Mouse (Mus musculus) testis, postnatal 10 days (tissue): Measurements from ENCODE around the gene D430041D05Rik.

Experiments used
- DNase-seq: peaks from one replicate; pipeline ENCODE4 v3.0.0; 2021; ENCODE audit warnings: low spot score

Gene D430041D05Rik

DNA sequence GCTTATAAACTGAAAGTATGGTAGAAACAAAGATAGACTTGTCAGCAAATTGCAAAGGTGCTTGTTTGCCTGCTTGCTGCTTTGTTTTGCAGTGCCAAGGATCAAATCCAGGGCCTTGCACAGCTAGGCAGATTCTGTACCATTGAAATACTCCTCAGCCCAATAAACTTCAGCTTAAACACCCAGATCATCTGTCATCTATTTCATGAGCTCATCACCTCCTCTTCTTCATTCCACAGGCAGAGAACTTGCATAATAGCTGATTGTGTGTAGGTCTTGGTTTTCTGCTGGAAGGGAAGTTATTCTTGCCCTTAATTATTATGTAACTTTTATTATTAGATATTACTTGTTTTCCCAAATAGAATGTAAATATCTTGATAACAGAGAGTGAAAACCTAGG lies 73.2 kb downstream of the D430041D05Rik start:
- no peak for DNase-seq

DNA sequence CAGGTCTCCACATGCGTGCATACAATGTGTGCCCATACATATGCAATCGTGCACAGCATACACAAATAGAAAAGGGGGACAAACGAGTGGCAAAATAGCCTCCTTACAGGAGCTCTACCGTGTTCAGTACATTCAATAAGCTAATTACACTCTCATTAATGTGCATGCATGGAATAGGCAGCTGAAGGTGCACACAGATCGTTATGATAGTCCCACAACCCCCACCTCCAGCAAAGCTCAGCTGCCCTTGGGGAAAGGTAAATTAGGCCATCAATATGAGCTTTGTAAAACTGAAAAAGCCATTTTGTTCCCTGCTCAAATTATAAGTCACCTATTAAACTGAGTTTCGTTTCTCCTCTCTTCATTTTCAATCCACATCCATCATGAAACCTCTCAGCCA lies 75.0 kb downstream of the D430041D05Rik start:
- DNase-seq, result no peak

DNA sequence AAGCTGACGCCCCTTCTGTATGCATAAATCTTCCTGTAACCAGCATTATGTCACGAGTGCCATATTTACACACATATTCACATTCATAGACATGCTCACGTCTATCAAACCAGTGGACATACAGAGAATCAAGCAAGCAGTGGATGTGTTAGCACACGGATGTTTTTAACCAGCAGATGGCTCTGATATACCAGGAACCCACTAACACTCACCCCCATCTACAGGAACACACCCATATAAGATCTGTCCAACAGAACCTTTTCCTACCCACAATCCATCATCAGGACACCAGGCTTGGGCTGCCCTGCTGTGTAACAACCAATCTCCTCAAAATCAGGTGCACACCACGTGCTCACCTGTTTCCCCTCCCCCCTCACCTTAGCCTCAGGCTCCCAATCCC lies 76.9 kb downstream of the D430041D05Rik start:
- no peak for DNase-seq

- no peak for DNase-seq
These were observed 78.1 kb downstream of the D430041D05Rik start for GRCm38 (mm10) chr2:104332707-104333106.

- no peak for DNase-seq
These were observed 79.6 kb downstream of the D430041D05Rik start for GRCm38 (mm10) chr2:104331261-104331660.

GRCm38 (mm10) chr2:104327116-104327794 lies 83.6 kb downstream of the D430041D05Rik start:
- DNase-seq, result no peak

DNA sequence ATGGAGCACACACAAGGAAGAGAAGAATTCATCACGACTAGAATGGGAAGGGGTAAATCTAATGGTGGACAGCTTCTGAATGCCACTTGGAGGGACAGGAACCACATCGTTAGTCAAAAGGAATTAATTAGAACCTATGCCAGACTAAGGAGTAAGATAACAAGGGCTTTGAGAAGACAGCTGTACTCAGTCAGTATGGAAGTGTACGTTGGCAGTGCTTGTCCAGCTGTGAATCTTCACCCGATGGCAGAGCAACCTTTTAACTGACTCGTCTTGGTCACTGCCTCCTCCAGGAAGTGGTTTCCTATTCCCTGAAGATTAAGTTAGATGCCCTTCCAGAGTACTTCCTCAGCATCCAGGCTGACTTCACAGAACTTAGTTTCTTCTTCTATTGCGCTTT lies 87.0 kb downstream of the D430041D05Rik start:
- DNase-seq, result no peak

- no peak for DNase-seq
These were observed 87.5 kb downstream of the D430041D05Rik start for GRCm38 (mm10) chr2:104323351-104323750.

DNA sequence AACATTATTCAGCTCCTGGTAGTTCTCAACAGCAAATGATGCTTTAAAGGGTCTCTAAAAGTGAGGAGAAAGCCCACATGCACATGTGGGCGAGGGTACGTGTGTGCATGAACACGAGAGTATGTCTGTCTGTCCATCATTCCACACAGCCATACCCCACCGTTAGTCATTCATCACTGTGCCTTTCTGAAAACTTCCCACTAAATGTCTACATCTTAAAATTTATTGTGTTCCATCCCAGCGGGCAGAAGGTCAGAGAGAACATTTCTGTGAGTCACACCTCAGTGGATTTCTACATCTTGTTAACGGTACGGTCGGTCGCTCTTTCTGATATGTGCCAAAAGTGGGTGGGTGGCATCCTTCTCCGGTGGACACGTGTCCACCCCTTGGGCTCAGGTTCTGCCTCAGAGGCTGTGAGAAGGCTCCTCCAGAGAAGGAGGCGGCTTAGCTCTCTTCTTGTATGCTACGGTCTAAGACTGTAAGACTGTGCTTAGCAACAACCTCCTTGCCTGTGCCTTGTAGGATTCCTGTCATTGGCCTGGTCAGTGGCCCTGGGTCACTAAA lies 90.7 kb downstream of the D430041D05Rik start:
- no peak for DNase-seq

DNA sequence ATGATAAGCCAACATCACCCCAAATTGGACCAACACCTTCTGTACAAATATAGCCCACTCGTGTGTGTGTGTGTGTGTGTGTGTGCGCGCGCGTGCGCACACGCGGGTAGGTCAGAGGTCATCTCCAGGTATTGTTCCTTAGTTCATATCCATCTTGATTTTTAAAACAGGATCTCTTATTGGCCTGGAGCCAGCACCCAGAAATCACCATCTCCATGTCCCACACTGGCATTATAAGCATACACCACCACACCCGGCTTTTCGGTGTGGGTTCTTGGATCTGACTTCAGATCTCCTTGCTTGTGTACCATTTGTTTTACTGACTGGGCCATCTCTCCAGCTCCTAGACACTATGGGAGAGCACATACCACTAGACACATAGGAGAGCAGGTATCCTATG lies 91.4 kb downstream of the D430041D05Rik start:
- no peak for DNase-seq

DNA sequence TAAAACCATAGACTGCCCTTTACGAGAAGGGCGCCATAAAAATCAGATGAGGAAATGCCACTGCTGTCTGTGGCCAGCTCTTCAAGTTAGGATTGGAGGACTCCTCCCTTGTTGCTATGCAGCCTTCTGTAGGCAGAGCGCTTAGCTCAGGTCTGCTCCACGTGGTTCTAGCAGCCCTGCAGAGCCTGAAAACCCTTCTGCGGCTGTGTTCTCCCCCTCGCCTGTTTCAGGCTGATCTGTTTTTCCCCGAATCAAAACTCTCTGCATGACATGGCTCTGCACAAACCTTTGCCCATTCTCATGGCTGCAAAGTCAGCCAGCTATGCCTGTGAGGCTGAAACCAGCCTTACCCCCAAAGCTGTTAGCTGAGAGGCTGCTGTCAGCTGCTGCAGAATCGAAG lies 91.9 kb downstream of the D430041D05Rik start:
- no peak for DNase-seq

- no peak for DNase-seq
These were observed 92.6 kb downstream of the D430041D05Rik start for GRCm38 (mm10) chr2:104318259-104318658.

GRCm38 (mm10) chr2:104317631-104318030 lies 93.2 kb downstream of the D430041D05Rik start:
- no peak for DNase-seq

DNA sequence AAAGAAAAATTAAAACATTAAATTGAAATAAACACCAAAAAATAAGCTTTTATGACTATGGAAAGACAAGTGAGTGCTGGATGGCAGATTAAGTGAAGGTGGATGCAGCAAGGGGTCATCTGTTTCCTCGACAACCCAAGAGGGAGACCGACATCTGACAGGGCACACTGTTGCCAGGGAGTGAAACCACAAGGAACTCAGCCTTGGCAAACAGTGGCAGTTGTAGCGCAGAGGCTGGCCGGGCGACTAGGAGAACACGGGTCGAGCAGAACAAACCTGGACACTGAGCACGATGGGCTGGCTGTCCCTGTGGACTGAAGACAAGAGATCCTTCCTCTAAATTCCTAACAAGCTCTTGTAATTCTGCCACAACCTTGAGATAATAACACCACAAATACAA lies 94.3 kb downstream of the D430041D05Rik start:
- DNase-seq, result no peak

DNA sequence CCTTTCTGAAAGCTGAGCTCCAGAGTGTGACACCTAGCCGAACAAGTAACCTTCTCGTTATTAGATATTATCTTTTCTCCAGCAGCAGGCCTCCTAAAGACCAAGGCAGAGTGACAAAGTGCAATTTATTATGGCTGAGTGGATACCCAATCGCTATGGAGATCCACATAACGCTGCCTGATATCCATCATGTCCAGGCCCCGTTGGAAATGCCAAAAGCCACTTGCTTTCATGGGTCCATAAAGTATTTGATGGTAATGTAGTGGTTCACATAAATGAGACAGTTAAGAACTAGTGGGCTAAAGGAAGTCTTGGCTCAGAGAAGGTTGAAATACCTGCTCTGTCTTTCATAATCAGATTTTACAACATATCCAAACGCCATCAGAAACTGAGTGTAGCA lies 97.6 kb downstream of the D430041D05Rik start:
- DNase-seq, result no peak

- no peak for DNase-seq
These were observed 103.7 kb downstream of the D430041D05Rik start for GRCm38 (mm10) chr2:104307102-104307501.

GRCm38 (mm10) chr2:104305722-104306121 lies 105.1 kb downstream of the D430041D05Rik start:
- no peak for DNase-seq

DNA sequence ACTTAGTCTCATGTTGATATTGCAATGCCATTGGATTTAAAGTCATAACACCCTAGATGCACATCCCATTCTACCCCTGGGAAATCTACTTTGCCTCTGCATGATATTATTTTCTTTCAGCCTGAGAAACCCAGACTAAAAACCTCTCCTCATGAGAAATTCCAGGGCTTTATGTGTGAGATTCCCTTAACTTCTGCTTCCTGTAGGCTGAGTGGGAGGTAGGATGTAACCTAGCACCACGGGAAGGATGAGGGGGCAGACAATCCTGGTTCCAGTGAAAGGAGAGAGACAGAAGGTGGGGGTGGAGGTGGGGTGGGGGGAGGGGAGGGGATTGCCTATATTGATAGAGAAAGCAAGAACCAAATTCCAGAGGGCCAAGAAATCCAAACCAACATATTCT lies 110.9 kb downstream of the D430041D05Rik start:
- DNase-seq, result no peak

GRCm38 (mm10) chr2:104299160-104299559 lies 111.7 kb downstream of the D430041D05Rik start:
- DNase-seq, result peak; percentile 87

DNA sequence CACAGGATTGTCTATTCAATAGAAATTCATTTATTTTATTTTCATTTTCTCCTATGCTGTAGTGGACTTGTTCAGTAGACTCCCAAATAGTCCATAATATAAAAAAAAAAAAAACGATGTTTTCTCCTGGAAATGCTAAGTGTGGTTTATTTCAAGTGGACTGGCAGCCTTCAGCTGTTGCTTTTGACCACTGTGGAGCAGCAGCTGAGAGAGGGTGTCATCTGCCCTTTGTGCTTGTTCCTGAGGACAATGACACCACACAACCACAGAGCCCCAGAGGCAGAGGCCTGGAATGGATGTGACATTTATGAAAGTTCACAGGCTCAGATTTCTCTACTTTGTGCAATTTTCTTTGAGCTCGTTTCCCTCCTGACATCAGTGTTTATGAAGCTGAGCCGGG lies 124.0 kb downstream of the D430041D05Rik start:
- DNase-seq, result no peak

DNA sequence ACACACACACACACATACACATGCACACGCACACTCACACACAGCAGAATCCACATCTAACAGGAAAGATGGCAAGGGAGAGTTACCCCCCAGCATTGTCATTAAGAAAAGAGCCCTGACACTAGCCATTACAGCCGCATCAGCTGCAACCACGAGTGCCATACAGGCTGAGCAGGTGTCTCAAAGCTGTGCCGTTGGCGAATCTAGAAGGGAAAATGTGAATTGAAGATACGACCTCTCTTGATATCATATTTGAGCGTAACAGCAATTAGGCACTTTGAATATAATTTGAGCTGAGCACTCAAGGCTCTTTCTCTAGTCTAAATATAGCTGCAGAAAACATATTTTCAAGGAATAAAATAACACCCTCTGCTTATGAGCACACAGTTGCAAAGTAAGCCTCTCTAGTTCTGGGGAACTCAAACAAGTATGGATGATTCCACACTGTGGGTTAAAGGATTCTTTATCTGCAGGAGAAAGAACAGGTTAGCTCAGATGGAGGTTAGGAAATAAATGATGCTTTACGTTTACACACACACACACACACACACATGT lies 127.3 kb downstream of the D430041D05Rik start:
- no peak for DNase-seq

GRCm38 (mm10) chr2:104282835-104283234 lies 128.0 kb downstream of the D430041D05Rik start:
- DNase-seq, result no peak

GRCm38 (mm10) chr2:104267049-104267448 lies 143.8 kb downstream of the D430041D05Rik start:
- no peak for DNase-seq

- DNase-seq, result no peak
These were observed 149.1 kb downstream of the D430041D05Rik start for GRCm38 (mm10) chr2:104261741-104262067.
